In the genomic region with DNA sequence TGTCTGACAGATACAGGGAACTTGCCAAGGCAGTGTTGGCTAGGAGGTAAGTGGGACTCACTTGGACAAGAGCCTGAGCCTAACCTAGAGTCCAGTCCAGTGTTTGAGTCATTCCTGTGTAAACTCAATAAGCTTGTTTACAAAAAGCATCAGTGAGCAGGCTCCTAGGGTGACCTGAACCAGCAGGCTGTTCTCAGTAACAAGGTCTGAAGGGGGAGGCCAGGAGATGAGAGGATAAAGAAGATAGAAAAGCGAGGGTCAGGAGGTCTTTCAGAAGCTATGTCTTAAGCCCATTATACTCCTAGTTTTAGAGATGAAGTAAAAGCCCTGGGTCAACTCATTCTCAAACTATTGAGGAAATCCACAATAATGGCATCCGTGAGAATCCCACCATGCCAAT, we compare ENCODE assay signal across 8 mouse cellular contexts. TPM values are rescaled to one million over a fixed set of nuclear protein-coding genes. Genes with fewer than 3 reads are reported as not detected.
DNase-seq lines count a peak whose midpoint lies in the region.
"Not testable (repeated sequence)": the region's sequence is repeated elsewhere in the genome, so short reads cannot be mapped to it uniquely, and the experiment has no call there.

No protein-coding gene starts in this region.

- intact Hi-C loops in gastrocnemius, postnatal 36 days (cut with DNase I): not testable (repeated sequence)

- DNase-seq in CD8-positive naive resting alpha-beta T cell, adult 2 months (ENCODE audit: low read depth in 2 of 2, low spot score in 2 of 2): peak; percentile 59 to 69
- DNase-seq in cerebellum, adult 9-10 months: peak; percentile 52
- DNase-seq in gastrocnemius, postnatal 36 days: peak; percentile 37 to 53
- DNase-seq in kidney, adult 11 months: peak; percentile 74
- DNase-seq in left cerebral cortex, adult 18-20 months (ENCODE audit: low spot score in 2 of 2): peak; percentile 61 to 67
- peak; percentile 61 to 79 for DNase-seq in lung, postnatal 4 days
- DNase-seq in spleen, postnatal 14 days (ENCODE audit: low spot score in 2 of 2): peak; percentile 64 to 69
- peak; percentile 81 for DNase-seq in urinary bladder, postnatal 25 days (ENCODE audit: low spot score)

RNA-seq across cellular contexts. Expression of a gene that starts 31.9 kb away (rescaled TPM):
- 1 to 10 TPM; 9.3 to 9.9 TPM for total RNA-seq in gastrocnemius, postnatal 36 days (2021)
- 10 to 100 TPM; 50.4 to 62.5 TPM for total RNA-seq in left cerebral cortex, adult 18-20 months (2021)

RNA-seq across cellular contexts. Expression of a gene that starts 40.8 kb away (rescaled TPM):
- 10 to 100 TPM; 26.6 to 27.9 TPM for total RNA-seq in gastrocnemius, postnatal 36 days (2021)
- 10 to 100 TPM; 70.0 to 73.7 TPM for total RNA-seq in left cerebral cortex, adult 18-20 months (2021)

Comparison
In these comparisons a context has a peak if more than half of its experiments do, and no peak if none do; other contexts are left out.
1. Peak in every context shown above with its lines: DNase-seq.
2. RNA of a gene that starts 31.9 kb away (total RNA-seq): 50.4 to 62.5 TPM in left cerebral cortex, adult 18-20 months; 9.3 to 9.9 TPM in gastrocnemius, postnatal 36 days; every median in the first group is over 4 times any median in the second.